Mouse (Mus musculus) liver, adult 2 months (tissue): ENCODE measurements around the gene Tmem150b. TPM values are rescaled to one million over a fixed set of nuclear protein-coding genes. Genes with fewer than 3 reads are reported as not detected.
A peak's percentile ranks its signal among the peaks of the same experiment; 100 is the strongest.

Experiments
- DNase-seq: peaks from one replicate; pipeline ENCODE4 v3.0.0-alpha.2; 2011; ENCODE audit warnings: low read depth, low spot score; ENCODE audit errors: extremely low read depth
- H3K27ac ChIP-seq: fragments of 200-500 bp; replicated peaks from 2 replicates; pipeline ENCODE4 v1.5.1; 2012; ENCODE audit warnings: low read depth, mild to moderate bottlenecking, control low read depth, inconsistent platforms, low read length; ENCODE audit not compliant: insufficient read depth
- H3K27me3 ChIP-seq: fragments of 200-500 bp; 2 replicates; pipeline ENCODE4 v1.6.1; 2012; ENCODE audit warnings: mild to moderate bottlenecking, moderate library complexity, low read length, inconsistent platforms; ENCODE audit not compliant: control insufficient read depth, insufficient read depth
- H3K36me3 ChIP-seq: fragments of 200-500 bp; 2 replicates; pipeline ENCODE4 v1.6.1; 2012; ENCODE audit warnings: low read length, inconsistent platforms; ENCODE audit not compliant: control insufficient read depth, insufficient read depth
- H3K4me1 ChIP-seq: fragments of 200-500 bp; 2 replicates; pipeline ENCODE4 v1.6.1; 2011; ENCODE audit warnings: low read length; ENCODE audit not compliant: control insufficient read depth, insufficient read depth
- H3K4me3 ChIP-seq: fragments of 200-500 bp; 2 replicates; pipeline ENCODE4 v1.5.1; 2011; ENCODE audit warnings: low read depth, mild to moderate bottlenecking, control low read depth, low read length, moderate library complexity; ENCODE audit not compliant: insufficient read depth
- H3K79me2 ChIP-seq: fragments of 200-500 bp; 2 replicates; pipeline ENCODE4 v1.6.1; 2012; ENCODE audit warnings: inconsistent platforms, mild to moderate bottlenecking, low read length, moderate library complexity; ENCODE audit not compliant: control insufficient read depth, insufficient read depth
- H3K9ac ChIP-seq: fragments of 200-500 bp; 2 replicates; pipeline ENCODE4 v1.6.1; 2012; ENCODE audit warnings: low read depth, mild to moderate bottlenecking, control low read depth, inconsistent platforms, low read length
- CTCF ChIP-seq: fragments of 200-500 bp; IDR thresholded peaks from 2 replicates; pipeline ENCODE4 v1.5.1; 2011; ENCODE audit warnings: low read depth, low read length, control low read depth
- POLR2A ChIP-seq: fragments of 200-500 bp; IDR thresholded peaks from 2 replicates; pipeline ENCODE4 v1.6.1; 2011; ENCODE audit warnings: low read length, control low read depth; ENCODE audit not compliant: insufficient read depth; ENCODE audit errors: extremely low read depth
- WGBS: fragments of 180-500 bp; shearing (Covaris S2); methylation state at CpG from one replicate; pipeline ENCODE4 v1.1.7; 2018; 5-methylcytosine and 5-hydroxymethylcytosine counted together
- polyA plus RNA-seq: library from polyadenylated mRNA; depleted of rRNA; stranded (reverse); fragments of >200 nt; gene quantifications from 2 replicates; pipeline ENCODE4 v1.2.3, GENCODE M21; 2012
- total RNA-seq: library from RNA; depleted of rRNA; stranded (reverse); fragments of >200 nt; gene quantifications from 2 replicates; pipeline ENCODE4 v1.2.3, GENCODE M21; 2014

The Tmem150b gene
- total and polyA plus RNA-seq, 2 experiments: 0.28 to 0.44 TPM

DNA sequence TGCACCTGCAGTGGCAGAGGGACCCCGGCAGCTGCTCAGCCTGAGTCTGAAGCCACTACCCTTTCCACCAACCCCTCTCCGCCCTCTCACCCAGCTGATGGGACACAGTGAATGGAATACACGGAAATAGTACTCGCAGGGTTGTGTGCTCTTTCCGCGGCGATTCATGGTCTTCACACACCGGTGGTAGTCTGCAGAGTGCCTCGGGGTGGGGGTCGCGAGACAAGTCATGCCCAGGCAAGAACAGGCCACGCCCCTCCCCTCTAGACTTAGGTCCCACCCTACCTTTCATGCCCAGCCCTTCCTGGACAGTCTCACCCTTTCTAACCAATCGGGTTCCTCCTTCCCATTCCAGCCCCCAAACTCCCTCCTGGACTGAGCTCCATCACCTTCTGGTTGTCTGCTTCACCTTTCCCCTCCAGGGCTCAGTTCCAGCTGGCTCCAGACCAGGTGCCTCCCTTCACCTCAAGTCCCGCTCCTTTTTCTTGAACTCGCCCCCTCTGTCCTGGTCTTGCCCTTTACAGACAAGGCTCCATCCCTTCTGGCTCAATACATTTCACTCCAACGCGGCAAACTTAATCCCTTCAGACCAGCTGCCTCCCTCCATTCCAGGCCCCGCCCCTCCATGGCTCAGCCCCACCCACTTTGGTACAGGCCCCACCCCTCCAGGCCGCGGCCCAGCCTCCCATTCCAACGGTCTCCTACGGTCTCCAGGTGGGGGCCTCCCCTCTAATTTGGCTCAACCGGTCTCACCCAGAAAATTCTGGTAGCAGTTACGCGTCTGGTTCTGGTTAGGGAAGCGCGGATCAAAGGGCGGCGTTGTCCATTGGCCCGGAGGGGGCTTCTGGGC lies 27.1 kb upstream of the Tmem150b start:
- no peaks in the 10 kb centered on the region for H3K79me2 ChIP-seq
- H3K27ac ChIP-seq: no peak overlapping the region
- peak overlapping the region; percentile 32; the same call in 1 of the 2 replicates for H3K4me3 ChIP-seq
- no peaks in the 10 kb centered on the region for H3K36me3 ChIP-seq
- no peak overlapping the region for H3K9ac ChIP-seq
- DNase-seq: peak; percentile 7
- WGBS: 3% methylated on average over 30 of the region's 30 CpGs
- no peaks in the 10 kb centered on the region; the same call in 1 of the 2 replicates for H3K4me1 ChIP-seq
- TF ChIP-seq POLR2A: no peak
- TF ChIP-seq CTCF: no peak
- H3K27me3 ChIP-seq: no peaks in the 10 kb centered on the region

DNA sequence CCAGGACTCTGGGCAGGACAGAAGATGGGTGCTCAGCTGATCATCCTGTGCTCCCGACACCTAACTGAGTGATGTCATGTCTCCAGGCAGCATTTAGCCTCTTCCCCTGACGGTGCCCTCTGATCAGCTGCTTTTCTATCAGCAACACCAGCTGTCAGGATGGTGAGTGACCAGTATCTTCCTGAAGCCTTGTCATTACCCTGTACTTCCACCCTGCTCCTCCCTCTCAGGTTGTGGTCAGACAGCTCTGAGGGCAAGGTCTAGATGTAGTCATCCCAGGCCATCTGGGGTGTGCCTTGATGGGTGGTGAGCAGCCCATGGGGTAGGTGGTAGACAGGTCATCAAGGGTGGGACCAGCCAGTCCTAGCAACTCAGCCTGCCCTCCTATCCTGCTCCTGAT lies 24.1 kb upstream of the Tmem150b start:
- WGBS: 93% methylated on average over 2 of the region's 2 CpGs
- no peaks in the 10 kb centered on the region for H3K36me3 ChIP-seq
- no peaks in the 10 kb centered on the region; the same call in 1 of the 2 replicates for H3K4me1 ChIP-seq
- no peak overlapping the region for H3K4me3 ChIP-seq
- TF ChIP-seq POLR2A: no peak
- TF ChIP-seq CTCF: no peak
- no peak for DNase-seq
- H3K27ac ChIP-seq: no peak overlapping the region
- H3K9ac ChIP-seq: no peak overlapping the region
- no peaks in the 10 kb centered on the region for H3K27me3 ChIP-seq
- H3K79me2 ChIP-seq: no peaks in the 10 kb centered on the region

DNA sequence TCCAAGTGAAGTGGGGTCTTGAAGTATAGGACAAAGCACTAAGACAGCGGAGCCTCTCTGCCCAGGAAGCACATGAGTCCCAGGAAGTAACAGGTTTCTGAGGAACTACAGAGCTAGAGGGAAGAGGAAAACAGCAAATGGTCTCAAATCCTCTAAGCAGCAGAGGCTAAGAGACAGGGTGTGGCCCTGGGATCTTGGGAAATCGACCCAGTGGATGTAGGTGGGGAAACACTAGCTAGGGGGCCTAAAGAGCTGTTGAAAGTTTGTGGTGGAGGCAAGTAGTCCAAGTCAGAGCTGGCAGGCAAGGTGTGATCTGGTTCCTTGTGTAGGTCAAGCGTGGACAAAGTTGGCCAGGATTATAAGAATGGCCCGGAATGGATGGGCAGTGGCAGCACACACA lies 23.3 kb upstream of the Tmem150b start:
- DNase-seq: no peak
- no peak overlapping the region for H3K4me3 ChIP-seq
- H3K4me1 ChIP-seq: no peaks in the 10 kb centered on the region; the same call in 1 of the 2 replicates
- 79% methylated on average over 4 of the region's 4 CpGs for WGBS
- H3K27me3 ChIP-seq: no peaks in the 10 kb centered on the region
- no peak overlapping the region for H3K27ac ChIP-seq
- H3K79me2 ChIP-seq: no peaks in the 10 kb centered on the region
- no peaks in the 10 kb centered on the region for H3K36me3 ChIP-seq
- TF ChIP-seq CTCF: no peak
- no peak for TF ChIP-seq POLR2A
- no peak overlapping the region for H3K9ac ChIP-seq

DNA sequence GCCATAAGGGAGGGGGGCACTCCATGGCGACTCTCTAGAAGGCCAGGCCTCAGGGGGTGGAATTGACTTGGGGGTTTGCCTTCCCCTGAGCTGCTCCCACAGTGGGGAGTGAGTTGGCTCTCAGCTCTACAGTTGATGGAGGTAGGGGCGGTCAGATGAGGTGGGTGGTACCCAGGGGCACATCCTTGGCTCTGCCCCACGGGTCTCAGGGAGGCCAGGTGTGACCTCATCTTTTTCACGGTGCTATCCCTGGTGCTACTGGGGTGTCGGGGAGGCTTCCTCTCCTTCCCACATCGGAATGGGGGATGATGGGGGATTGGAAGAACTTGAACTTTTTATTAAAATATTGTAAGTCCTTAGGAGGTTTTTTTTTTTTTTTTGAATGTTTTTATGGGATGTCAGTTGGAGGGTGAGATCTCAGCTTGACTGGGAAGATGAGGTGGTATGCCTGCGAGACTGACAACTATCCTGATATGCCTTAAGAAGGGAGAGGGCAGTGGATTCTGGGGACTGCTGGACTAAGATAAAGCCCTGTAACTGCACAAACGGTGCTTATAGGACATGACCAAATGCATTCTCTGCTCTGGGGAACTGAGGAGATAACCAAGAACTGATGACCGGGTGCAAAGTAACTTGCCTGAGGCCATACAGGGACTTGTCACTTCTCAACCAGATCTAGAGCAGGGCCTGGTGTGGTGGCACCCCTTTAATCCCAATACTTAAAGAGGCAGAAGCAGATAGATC lies 22.3 kb upstream of the Tmem150b start:
- H3K4me1 ChIP-seq: no peaks in the 10 kb centered on the region; the same call in 1 of the 2 replicates

DNA sequence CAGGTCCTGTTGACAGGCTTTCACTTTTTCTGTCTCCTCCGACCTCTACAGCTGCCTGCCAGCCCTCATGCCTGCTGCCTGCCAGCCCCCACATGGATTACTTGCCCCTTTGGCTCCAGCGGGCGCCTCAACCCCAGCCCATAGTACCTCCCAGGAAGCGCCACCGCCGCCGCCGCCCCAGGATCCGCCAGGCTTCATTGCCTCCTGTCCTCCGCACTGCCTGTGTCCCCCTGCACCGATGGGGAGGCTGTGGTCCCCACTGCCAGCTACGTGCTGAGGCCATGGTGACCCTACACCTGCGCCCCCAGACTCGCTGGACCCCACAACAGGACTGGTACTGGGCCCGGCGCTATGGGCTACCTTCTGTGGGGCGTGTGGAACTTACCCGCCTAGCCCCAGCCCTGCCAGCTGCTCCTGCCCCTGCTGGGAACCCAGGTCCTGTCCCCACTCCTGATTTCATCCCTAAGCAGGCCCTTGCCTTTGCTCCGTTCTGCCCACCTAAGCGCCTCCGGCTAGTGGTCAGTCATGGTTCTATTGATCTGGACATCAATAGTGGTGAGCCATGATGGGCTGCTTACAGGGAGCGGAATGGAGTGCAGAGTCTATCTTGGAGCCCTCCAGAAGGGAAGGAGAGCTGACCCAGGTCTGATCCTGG lies 21.4 kb upstream of the Tmem150b start:
- Histone ChIP-seq H3K79me2 (no peaks in the 10 kb centered on the region), H3K36me3 (no peaks in the 10 kb centered on the region), H3K4me3 (no peak overlapping the region), H3K9ac (no peak overlapping the region), H3K27ac (no peak overlapping the region), H3K4me1 (no peaks in the 10 kb centered on the region), H3K27me3 (no peaks in the 10 kb centered on the region)
- no peak for DNase-seq
- no peak for TF ChIP-seq CTCF
- TF ChIP-seq POLR2A: no peak
- whole genome bisulfite sequencing: 95% methylated on average over 22 of the region's 22 CpGs

More for the DNA sequence above, 22.3 kb upstream of the Tmem150b start:
- no peaks in the 10 kb centered on the region for H3K79me2 ChIP-seq
- H3K36me3 ChIP-seq: no peaks in the 10 kb centered on the region
- no peak for TF ChIP-seq CTCF
- no peak for TF ChIP-seq POLR2A
- 86% methylated on average over 9 of the region's 9 CpGs for WGBS
- H3K4me3 ChIP-seq: no peak overlapping the region
- H3K27me3 ChIP-seq: no peaks in the 10 kb centered on the region
- DNase-seq: no peak
- H3K9ac ChIP-seq: no peak overlapping the region
- H3K27ac ChIP-seq: no peak overlapping the region
